Mouse (Mus musculus) bone marrow macrophage, adult 2 months (primary cell): ENCODE measurements around the gene Sh3rf3.

ENCODE experiments used
- CTCF ChIP-seq: IDR thresholded peaks from 2 replicates; pipeline ENCODE4 v1.5.1; 2012; ENCODE audit warnings: low read depth, mild to moderate bottlenecking, low read length, moderate library complexity
- POLR2A ChIP-seq: IDR thresholded peaks from 2 replicates; pipeline ENCODE4 v1.6.1; 2012; ENCODE audit warnings: mild to moderate bottlenecking, low read depth, low read length, borderline replicate concordance

GRCm38 (mm10) chr10:58882741-58883140 is 69.6 kb downstream of the Sh3rf3 start:
- no peak for TF ChIP-seq CTCF
- TF ChIP-seq POLR2A = no peak
